Mouse (Mus musculus) adrenal gland, adult 10 weeks (tissue): ENCODE data around the gene Gphb5. TPM values are rescaled to one million over a fixed set of nuclear protein-coding genes. Genes with fewer than 3 reads are reported as not detected.

Experiments used
- polyA plus RNA-seq: library from polyadenylated mRNA; stranded (reverse); fragments of 350-450 nt; fragmentation: Illumina TruSeq; extraction: RNeasy Lipid Tissue Mini Kit (QIAGEN cat#74804); gene quantifications from one replicate; pipeline ENCODE4 v1.2.3, GENCODE M21; 2014; ENCODE audit warnings: low read depth, low replicate concordance

The Gphb5 gene
- polyA plus RNA-seq, result not detected

GRCm38 (mm10) chr12:75416681-75417080, at the start of gene Gphb5:
TSS of gene Gphb5 (minus strand) at chr12:75416781.

Other genes starting within 250 kb of the Gphb5 start
- gene Kcnh5, start 239.4 kb downstream of the Gphb5 start, polyA plus RNA-seq, result not detected
- 34.9 TPM for gene Rhoj, start 108.5 kb downstream of the Gphb5 start, polyA plus RNA-seq
- 115 TPM for gene Ppp2r5e, start 179.5 kb upstream of the Gphb5 start, polyA plus RNA-seq